Mouse (Mus musculus): Measurements from ENCODE around the gene Arpp21. TPM values are rescaled to one million over a fixed set of nuclear protein-coding genes. Genes with fewer than 3 reads are reported as not detected.

Arpp21 gene
- total and polyA plus RNA-seq, 2 experiments from 2014 or later: 58.5 to 91.3 TPM

- 73% methylated on average over 3 of the region's 3 CpGs for WGBS
- no peaks in the 10 kb centered on the region for H3K9me3 ChIP-seq (ENCODE audit: low read length)
- ATAC-seq (ENCODE audit: low FRiP score): no peak
These were observed 53.0 kb downstream of the Arpp21 start for GRCm38 (mm10) chr9:112182738-112183137.

GRCm38 (mm10) chr9:112180006-112180405 lies 55.7 kb downstream of the Arpp21 start:
- no peak for ATAC-seq (ENCODE audit: low FRiP score)
- Histone ChIP-seq H3K4me3 (ENCODE audit: low read depth, low read length) (no peak overlapping the region), H3K9me3 (ENCODE audit: low read length) (no peaks in the 10 kb centered on the region), H3K27me3 (ENCODE audit: insufficient read depth, low read length) (no peaks in the 10 kb centered on the region), H3K4me2 (ENCODE audit: low read depth, low read length, poor library complexity, severe bottlenecking) (no peak overlapping the region), H3K27ac (ENCODE audit: low read depth, low read length) (no peak overlapping the region), H3K9ac (replicated peaks; ENCODE audit: low read length, poor library complexity, severe bottlenecking) (no peak overlapping the region), H3K4me1 (ENCODE audit: insufficient read depth, low read length) (no peaks in the 10 kb centered on the region), H3K36me3 (ENCODE audit: insufficient read depth, low read length) (peaks cover 8% of the 10 kb centered on the region; the same call in 1 of the 2 replicates)
- 88% methylated on average over 4 of the region's 4 CpGs for WGBS
- TF ChIP-seq CTCF (IDR thresholded peaks at IDR 0.05): no peak
- no peak for DNase-seq (ENCODE audit: low spot score)

More at GRCm38 (mm10) chr9:112182738-112183137, 53.0 kb downstream of the Arpp21 start:
- TF ChIP-seq CTCF (IDR thresholded peaks at IDR 0.05): no peak
- Histone ChIP-seq H3K9ac (replicated peaks; ENCODE audit: low read length, poor library complexity, severe bottlenecking) (no peak overlapping the region), H3K36me3 (ENCODE audit: insufficient read depth, low read length) (peaks cover 8% of the 10 kb centered on the region; the same call in 1 of the 2 replicates), H3K27ac (ENCODE audit: low read depth, low read length) (no peak overlapping the region), H3K4me1 (ENCODE audit: insufficient read depth, low read length) (no peaks in the 10 kb centered on the region), H3K4me3 (ENCODE audit: low read depth, low read length) (no peak overlapping the region), H3K27me3 (ENCODE audit: insufficient read depth, low read length) (no peaks in the 10 kb centered on the region), H3K4me2 (ENCODE audit: low read depth, low read length, poor library complexity, severe bottlenecking) (no peak overlapping the region)
- no peak for DNase-seq (ENCODE audit: low spot score)

- H3K4me1 ChIP-seq (ENCODE audit: insufficient read depth, low read length): peaks cover 6% of the 10 kb centered on the region; the same call in 1 of the 2 replicates
- no peak overlapping the region for H3K4me2 ChIP-seq (ENCODE audit: low read depth, low read length, poor library complexity, severe bottlenecking)
- H3K4me3 ChIP-seq (ENCODE audit: low read depth, low read length): no peak overlapping the region
- WGBS: 56% methylated on average over 5 of the region's 5 CpGs
- no peak overlapping the region for H3K9ac ChIP-seq (replicated peaks; ENCODE audit: low read length, poor library complexity, severe bottlenecking)
- no peak for TF ChIP-seq CTCF (IDR thresholded peaks at IDR 0.05)
- DNase-seq (ENCODE audit: low spot score) (no peak), ATAC-seq (ENCODE audit: low FRiP score) (no peak)
- H3K27ac ChIP-seq (ENCODE audit: low read depth, low read length): peak overlapping the region; percentile 19; the same call in 1 of the 2 replicates
- H3K36me3 ChIP-seq (ENCODE audit: insufficient read depth, low read length): peaks cover 4% of the 10 kb centered on the region; the same call in 1 of the 2 replicates
- no peaks in the 10 kb centered on the region for H3K9me3 ChIP-seq (ENCODE audit: low read length)
- H3K27me3 ChIP-seq (ENCODE audit: insufficient read depth, low read length): no peaks in the 10 kb centered on the region
These were observed 57.3 kb downstream of the Arpp21 start for GRCm38 (mm10) chr9:112178438-112178837.

GRCm38 (mm10) chr9:112177569-112177968 lies 58.2 kb downstream of the Arpp21 start:
- no peak overlapping the region for H3K9ac ChIP-seq (replicated peaks; ENCODE audit: low read length, poor library complexity, severe bottlenecking)
- H3K4me2 ChIP-seq (ENCODE audit: low read depth, low read length, poor library complexity, severe bottlenecking): no peak overlapping the region
- DNase-seq (ENCODE audit: low spot score) (no peak), ATAC-seq (ENCODE audit: low FRiP score) (no peak)
- no peaks in the 10 kb centered on the region for H3K36me3 ChIP-seq (ENCODE audit: insufficient read depth, low read length)
- H3K27ac ChIP-seq (ENCODE audit: low read depth, low read length): no peak overlapping the region
- peaks cover 6% of the 10 kb centered on the region; the same call in 1 of the 2 replicates for H3K4me1 ChIP-seq (ENCODE audit: insufficient read depth, low read length)
- H3K4me3 ChIP-seq (ENCODE audit: low read depth, low read length): no peak overlapping the region
- no peak for TF ChIP-seq CTCF (IDR thresholded peaks at IDR 0.05)
- whole genome bisulfite sequencing: 73% methylated on average over 2 of the region's 2 CpGs
- H3K27me3 ChIP-seq (ENCODE audit: insufficient read depth, low read length): no peaks in the 10 kb centered on the region
- no peaks in the 10 kb centered on the region for H3K9me3 ChIP-seq (ENCODE audit: low read length)

- H3K4me3 ChIP-seq (ENCODE audit: low read depth, low read length): no peak overlapping the region
- no peaks in the 10 kb centered on the region for H3K27me3 ChIP-seq (ENCODE audit: insufficient read depth, low read length)
- 57% methylated on average over 6 of the region's 6 CpGs for WGBS
- no peak overlapping the region for H3K9ac ChIP-seq (replicated peaks; ENCODE audit: low read length, poor library complexity, severe bottlenecking)
- H3K4me2 ChIP-seq (ENCODE audit: low read depth, low read length, poor library complexity, severe bottlenecking): no peak overlapping the region
- no peak overlapping the region for H3K27ac ChIP-seq (ENCODE audit: low read depth, low read length)
- DNase-seq (ENCODE audit: low spot score): no peak
- no peaks in the 10 kb centered on the region for H3K36me3 ChIP-seq (ENCODE audit: insufficient read depth, low read length)
- no peaks in the 10 kb centered on the region for H3K9me3 ChIP-seq (ENCODE audit: low read length)
- ATAC-seq (ENCODE audit: low FRiP score): no peak
- H3K4me1 ChIP-seq (ENCODE audit: insufficient read depth, low read length): peaks cover 6% of the 10 kb centered on the region; the same call in 1 of the 2 replicates
- TF ChIP-seq CTCF (IDR thresholded peaks at IDR 0.05): no peak
These were observed 59.4 kb downstream of the Arpp21 start for GRCm38 (mm10) chr9:112176317-112176716.

- TF ChIP-seq CTCF (IDR thresholded peaks at IDR 0.05): 0 out of 2 replicates have a peak, but pooled peaks have one; percentile 4
- H3K9me3 ChIP-seq (ENCODE audit: low read length): no peaks in the 10 kb centered on the region
- peaks cover 5% of the 10 kb centered on the region; the same call in 1 of the 2 replicates for H3K36me3 ChIP-seq (ENCODE audit: insufficient read depth, low read length)
- 18% methylated on average over 15 of the region's 15 CpGs for WGBS
- H3K27ac ChIP-seq (ENCODE audit: low read depth, low read length): 0 out of 2 replicates have a peak overlapping the region, but pooled peaks have one; percentile 20
- no peak overlapping the region for H3K4me3 ChIP-seq (ENCODE audit: low read depth, low read length)
- H3K27me3 ChIP-seq (ENCODE audit: insufficient read depth, low read length): no peaks in the 10 kb centered on the region
- ATAC-seq (ENCODE audit: low FRiP score) (0 out of 2 replicates have a peak, but pooled peaks have one; percentile 34), DNase-seq (ENCODE audit: low spot score) (peak; percentile 14)
- H3K9ac ChIP-seq (replicated peaks; ENCODE audit: low read length, poor library complexity, severe bottlenecking): no peak overlapping the region
- peak overlapping the region; percentile 18 for H3K4me2 ChIP-seq (ENCODE audit: low read depth, low read length, poor library complexity, severe bottlenecking)
- H3K4me1 ChIP-seq (ENCODE audit: insufficient read depth, low read length): peaks cover 6% of the 10 kb centered on the region; the same call in 1 of the 2 replicates
These were observed 61.1 kb downstream of the Arpp21 start for GRCm38 (mm10) chr9:112174407-112175357.
